In the genomic region with DNA sequence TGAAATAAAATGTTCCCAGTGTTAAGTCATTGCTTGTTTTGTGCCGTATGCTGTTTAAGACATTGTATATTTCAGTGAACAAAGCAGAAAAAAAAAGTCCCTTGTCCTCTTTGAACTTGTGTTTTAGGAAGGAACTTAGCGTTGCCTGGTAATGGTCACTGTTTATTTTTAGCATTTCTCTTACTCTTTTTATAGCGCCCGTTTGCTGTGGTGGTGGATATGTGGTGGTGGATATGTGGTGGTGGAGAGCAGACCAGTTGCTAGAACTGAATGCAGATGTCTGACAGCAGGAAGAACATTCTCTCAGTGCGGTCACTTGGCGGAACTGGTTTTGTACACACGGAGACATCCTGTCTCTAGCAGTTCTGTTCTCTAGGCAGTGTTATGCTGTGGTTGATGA, we compare ENCODE assay signal across 1 mouse cellular context.
A peak's percentile ranks its signal among the peaks of the same experiment; 100 is the strongest.
TF ChIP-seq lines count a peak whose summit lies in the region.

No protein-coding gene starts in this region.

TF ChIP-seq in CH12.LX, 34 proteins besides CTCF, POLR2A, EP300 and RAD21 (continued from another document):
- TF ChIP-seq HCFC1 (IDR thresholded peaks at IDR 0.05; ENCODE audit: low read depth, low read length) (peak; percentile 66), GABPA (IDR thresholded peaks at IDR 0.05; ENCODE audit: insufficient replicate concordance, low read depth, low read length) (no peak), UBTF (IDR thresholded peaks at IDR 0.05; ENCODE audit: low read depth, low read length) (0 out of 2 replicates have a peak, but pooled peaks have one; percentile 42), MAZ (IDR thresholded peaks at IDR 0.05; ENCODE audit: low read depth, low read length) (0 out of 2 replicates have a peak, but pooled peaks have one; percentile 40), E2F4 (IDR thresholded peaks at IDR 0.05; ENCODE audit: insufficient replicate concordance, low read depth, low read length) (no peak), ZNF384 (IDR thresholded peaks at IDR 0.05; ENCODE audit: low read depth, low read length) (peak; percentile 87), NELFE (IDR thresholded peaks at IDR 0.05; ENCODE audit: low read depth, low read length) (no peak), BHLHE40 (IDR thresholded peaks at IDR 0.05; ENCODE audit: low read depth, low read length) (peak; percentile 69), TCF12 (IDR thresholded peaks at IDR 0.05; ENCODE audit: low read depth, low read length) (peak; percentile 51; the same call in 1 of the 2 replicates), TBP (conservative IDR thresholded peaks at IDR 0.05; ENCODE audit: low read depth, low read length) (peak; percentile 88), KAT2A (IDR thresholded peaks at IDR 0.05; ENCODE audit: insufficient replicate concordance, low read length) (no peak), RCOR1 (conservative IDR thresholded peaks at IDR 0.05; ENCODE audit: low read depth, low read length) (no peak), ZMIZ1 (IDR thresholded peaks at IDR 0.05; ENCODE audit: low read depth, low read length) (no peak), MYC (IDR thresholded peaks at IDR 0.05; ENCODE audit: low read depth, low read length) (peak; percentile 68; the same call in 1 of the 2 replicates), JUND (conservative IDR thresholded peaks at IDR 0.05; ENCODE audit: low read depth, low read length) (peak; percentile 4; the same call in 1 of the 2 replicates), ZKSCAN1 (IDR thresholded peaks at IDR 0.05; ENCODE audit: borderline replicate concordance, low read depth, low read length) (no peak), IRF4 (IDR thresholded peaks at IDR 0.05; ENCODE audit: low read depth, low read length) (no peak), USF2 (conservative IDR thresholded peaks at IDR 0.05; ENCODE audit: low read depth, low read length) (no peak), MAX (IDR thresholded peaks at IDR 0.05; ENCODE audit: low read length) (no peak), MEF2A (IDR thresholded peaks at IDR 0.05; ENCODE audit: borderline replicate concordance, low read depth, low read length) (peak; percentile 97), CHD1 (IDR thresholded peaks at IDR 0.05; ENCODE audit: low read depth, low read length) (0 out of 2 replicates have a peak, but pooled peaks have one; percentile 71), PAX5 (IDR thresholded peaks at IDR 0.05; ENCODE audit: low read length) (no peak), MAFK (IDR thresholded peaks at IDR 0.05; ENCODE audit: insufficient replicate concordance, low read length) (no peak), JUN (IDR thresholded peaks at IDR 0.05; ENCODE audit: insufficient read depth, low read depth, low read length) (no peak)
